Mouse (Mus musculus): ENCODE measurements around the gene Itih5. TPM values are rescaled to one million over a fixed set of nuclear protein-coding genes. Genes with fewer than 3 reads are reported as not detected.

The Itih5 gene
- polyA plus RNA-seq, 1 experiment from 2014 or later: 22.5 TPM

- WGBS: 69% methylated on average over 1 of the region's 1 CpGs
- H3K36me3 ChIP-seq (ENCODE audit: control insufficient read depth, insufficient read depth, low read length): no peaks in the 10 kb centered on the region
- no peak overlapping the region for H3K27ac ChIP-seq (replicated peaks; ENCODE audit: low read depth, low read length)
- no peaks in the 10 kb centered on the region for H3K4me1 ChIP-seq (ENCODE audit: control insufficient read depth, insufficient read depth, low read length)
- H3K4me2 ChIP-seq (ENCODE audit: low read depth, low read length): no peak overlapping the region
- no peaks in the 10 kb centered on the region for H3K27me3 ChIP-seq (replicated peaks; ENCODE audit: control insufficient read depth, insufficient read depth, low read length)
- DNase-seq (ENCODE audit: low spot score) (no peak), ATAC-seq (ENCODE audit: low read depth) (no peak)
- no peak overlapping the region for H3K4me3 ChIP-seq (ENCODE audit: low read depth, low read length)
- no peak overlapping the region for H3K9ac ChIP-seq (ENCODE audit: low read depth, low read length)
- H3K9me3 ChIP-seq (ENCODE audit: control insufficient read depth, low read length): no peaks in the 10 kb centered on the region
Observed at GRCm38 (mm10) chr2:10226907-10227306, 73.5 kb downstream of the Itih5 start.

DNA sequence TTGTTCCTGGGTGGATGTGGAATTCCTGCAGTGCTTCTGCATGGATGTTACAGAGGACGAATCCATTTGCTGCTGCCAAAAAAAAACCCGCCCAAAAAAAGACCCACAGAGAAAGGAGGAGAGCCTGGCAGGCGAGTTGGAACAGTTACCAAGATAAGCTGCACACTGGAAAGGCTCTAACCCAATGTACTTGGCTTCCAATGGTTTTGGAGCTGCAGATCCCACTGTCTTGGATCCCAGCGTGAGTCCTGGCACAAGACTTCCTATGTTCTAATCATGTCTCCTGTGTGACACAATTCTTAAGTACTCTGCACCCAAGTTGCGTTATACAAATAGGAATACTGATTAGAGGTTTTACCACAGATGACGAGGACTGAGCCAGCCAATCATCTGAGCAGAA is 78.6 kb downstream of the Itih5 start:
- ATAC-seq (ENCODE audit: low read depth) (no peak), DNase-seq (ENCODE audit: low spot score) (no peak)
- Histone ChIP-seq H3K36me3 (ENCODE audit: control insufficient read depth, insufficient read depth, low read length) (no peaks in the 10 kb centered on the region), H3K27ac (replicated peaks; ENCODE audit: low read depth, low read length) (no peak overlapping the region), H3K4me2 (ENCODE audit: low read depth, low read length) (no peak overlapping the region), H3K4me3 (ENCODE audit: low read depth, low read length) (no peak overlapping the region), H3K4me1 (ENCODE audit: control insufficient read depth, insufficient read depth, low read length) (no peaks in the 10 kb centered on the region), H3K9ac (ENCODE audit: low read depth, low read length) (no peak overlapping the region), H3K27me3 (replicated peaks; ENCODE audit: control insufficient read depth, insufficient read depth, low read length) (no peaks in the 10 kb centered on the region), H3K9me3 (ENCODE audit: control insufficient read depth, low read length) (no peaks in the 10 kb centered on the region)
- WGBS: 75% methylated on average over 6 of the region's 6 CpGs

GRCm38 (mm10) chr2:10236554-10236953 is 83.2 kb downstream of the Itih5 start:
- no peak overlapping the region for H3K4me2 ChIP-seq (ENCODE audit: low read depth, low read length)
- no peaks in the 10 kb centered on the region for H3K36me3 ChIP-seq (ENCODE audit: control insufficient read depth, insufficient read depth, low read length)
- no peak for DNase-seq (ENCODE audit: low spot score)
- no peak overlapping the region for H3K9ac ChIP-seq (ENCODE audit: low read depth, low read length)
- WGBS: 91% methylated on average over 2 of the region's 2 CpGs
- H3K4me1 ChIP-seq (ENCODE audit: control insufficient read depth, insufficient read depth, low read length): no peaks in the 10 kb centered on the region
- ATAC-seq (ENCODE audit: low read depth): no peak
- H3K27me3 ChIP-seq (replicated peaks; ENCODE audit: control insufficient read depth, insufficient read depth, low read length): no peaks in the 10 kb centered on the region
- no peaks in the 10 kb centered on the region for H3K9me3 ChIP-seq (ENCODE audit: control insufficient read depth, low read length)
- no peak overlapping the region for H3K4me3 ChIP-seq (ENCODE audit: low read depth, low read length)
- no peak overlapping the region for H3K27ac ChIP-seq (replicated peaks; ENCODE audit: low read depth, low read length)

DNA sequence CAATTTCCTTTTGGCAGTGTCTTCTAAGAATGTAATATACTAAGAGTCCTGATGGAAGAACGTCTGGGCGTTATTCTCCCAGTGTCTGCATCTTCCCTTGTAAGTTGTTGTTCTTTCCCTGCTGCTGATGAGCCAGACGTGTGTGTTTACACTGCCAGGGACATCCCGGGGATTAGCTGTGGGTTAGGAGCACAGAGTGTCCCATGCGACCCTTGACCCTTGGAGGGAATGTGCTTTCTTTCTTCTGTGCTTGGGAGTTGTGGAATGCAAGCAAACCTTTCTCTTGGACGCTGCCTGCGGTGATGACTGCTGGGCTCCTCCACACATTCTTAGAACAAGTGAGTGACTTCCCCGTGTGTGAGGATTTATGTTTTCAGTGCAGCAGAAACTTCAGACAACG is 89.6 kb downstream of the Itih5 start:
- no peaks in the 10 kb centered on the region for H3K9me3 ChIP-seq (ENCODE audit: control insufficient read depth, low read length)
- ATAC-seq (ENCODE audit: low read depth) (no peak), DNase-seq (ENCODE audit: low spot score) (no peak)
- no peak overlapping the region for H3K9ac ChIP-seq (ENCODE audit: low read depth, low read length)
- no peak overlapping the region for H3K4me3 ChIP-seq (ENCODE audit: low read depth, low read length)
- H3K27ac ChIP-seq (replicated peaks; ENCODE audit: low read depth, low read length): no peak overlapping the region
- H3K4me2 ChIP-seq (ENCODE audit: low read depth, low read length): no peak overlapping the region
- H3K4me1 ChIP-seq (ENCODE audit: control insufficient read depth, insufficient read depth, low read length): no peaks in the 10 kb centered on the region
- H3K36me3 ChIP-seq (ENCODE audit: control insufficient read depth, insufficient read depth, low read length): no peaks in the 10 kb centered on the region
- 12% methylated on average over 9 of the region's 9 CpGs for WGBS
- no peaks in the 10 kb centered on the region for H3K27me3 ChIP-seq (replicated peaks; ENCODE audit: control insufficient read depth, insufficient read depth, low read length)

- Histone ChIP-seq H3K27me3 (replicated peaks; ENCODE audit: control insufficient read depth, insufficient read depth, low read length) (no peaks in the 10 kb centered on the region), H3K36me3 (ENCODE audit: control insufficient read depth, insufficient read depth, low read length) (no peaks in the 10 kb centered on the region), H3K27ac (replicated peaks; ENCODE audit: low read depth, low read length) (no peak overlapping the region), H3K4me2 (ENCODE audit: low read depth, low read length) (no peak overlapping the region), H3K9me3 (ENCODE audit: control insufficient read depth, low read length) (no peaks in the 10 kb centered on the region), H3K4me3 (ENCODE audit: low read depth, low read length) (no peak overlapping the region), H3K9ac (ENCODE audit: low read depth, low read length) (no peak overlapping the region), H3K4me1 (ENCODE audit: control insufficient read depth, insufficient read depth, low read length) (no peaks in the 10 kb centered on the region)
- WGBS: 69% methylated on average over 9 of the region's 9 CpGs
- ATAC-seq (ENCODE audit: low read depth) (no peak), DNase-seq (ENCODE audit: low spot score) (no peak)
Observed at GRCm38 (mm10) chr2:10250441-10250840, 97.1 kb downstream of the Itih5 start.

DNA sequence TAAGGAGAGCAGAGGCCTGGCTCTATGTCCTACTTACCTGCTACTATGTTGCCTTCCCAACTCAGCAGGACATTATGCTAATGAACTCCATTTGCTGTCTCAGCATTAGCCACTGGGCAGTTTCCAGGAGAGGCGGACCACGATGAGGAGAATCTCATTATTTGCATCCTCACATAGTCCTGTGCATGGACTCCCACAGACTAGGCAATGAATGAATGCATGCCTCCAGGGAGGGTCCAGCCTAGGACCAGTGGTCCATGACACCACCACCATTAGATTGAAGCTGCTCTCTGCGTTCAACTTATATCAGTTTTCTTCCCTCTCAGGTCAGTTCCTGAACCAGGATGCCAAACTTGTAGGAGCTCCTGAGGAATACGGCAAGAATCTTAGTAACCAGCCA is 97.6 kb downstream of the Itih5 start:
- 71% methylated on average over 4 of the region's 4 CpGs for WGBS
- DNase-seq (ENCODE audit: low spot score): no peak
- no peak for ATAC-seq (ENCODE audit: low read depth)

DNA sequence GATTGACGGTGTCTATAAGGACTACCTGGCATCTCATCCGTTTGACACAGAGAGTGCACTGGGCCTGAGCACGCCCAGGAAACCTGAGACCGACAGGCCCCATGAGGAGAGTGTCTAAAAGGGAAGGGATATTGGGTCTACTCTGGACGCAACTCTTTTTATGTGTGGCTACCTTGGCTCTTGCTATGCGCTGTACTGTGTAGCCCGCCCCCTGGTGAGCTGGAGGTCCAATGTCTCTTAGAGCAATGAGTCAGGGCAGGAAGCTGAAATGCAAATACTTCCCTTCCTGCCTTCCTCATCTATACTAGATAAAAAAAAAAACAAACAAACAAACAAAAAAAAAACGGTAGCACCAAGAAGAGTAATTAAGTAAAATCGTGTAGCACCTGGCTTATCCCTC is 98.1 kb downstream of the Itih5 start:
- WGBS: 91% methylated on average over 9 of the region's 9 CpGs
- Histone ChIP-seq H3K27ac (replicated peaks; ENCODE audit: low read depth, low read length) (no peak overlapping the region), H3K36me3 (ENCODE audit: control insufficient read depth, insufficient read depth, low read length) (no peaks in the 10 kb centered on the region), H3K27me3 (replicated peaks; ENCODE audit: control insufficient read depth, insufficient read depth, low read length) (no peaks in the 10 kb centered on the region), H3K9ac (ENCODE audit: low read depth, low read length) (no peak overlapping the region), H3K4me2 (ENCODE audit: low read depth, low read length) (no peak overlapping the region), H3K4me1 (ENCODE audit: control insufficient read depth, insufficient read depth, low read length) (no peaks in the 10 kb centered on the region), H3K4me3 (ENCODE audit: low read depth, low read length) (no peak overlapping the region), H3K9me3 (ENCODE audit: control insufficient read depth, low read length) (no peaks in the 10 kb centered on the region)
- ATAC-seq (ENCODE audit: low read depth) (no peak), DNase-seq (ENCODE audit: low spot score) (no peak)

More for the DNA sequence above, 97.6 kb downstream of the Itih5 start:
- Histone ChIP-seq H3K9me3 (ENCODE audit: control insufficient read depth, low read length) (no peaks in the 10 kb centered on the region), H3K27me3 (replicated peaks; ENCODE audit: control insufficient read depth, insufficient read depth, low read length) (no peaks in the 10 kb centered on the region), H3K4me2 (ENCODE audit: low read depth, low read length) (no peak overlapping the region), H3K36me3 (ENCODE audit: control insufficient read depth, insufficient read depth, low read length) (no peaks in the 10 kb centered on the region), H3K9ac (ENCODE audit: low read depth, low read length) (no peak overlapping the region), H3K4me3 (ENCODE audit: low read depth, low read length) (no peak overlapping the region), H3K27ac (replicated peaks; ENCODE audit: low read depth, low read length) (no peak overlapping the region), H3K4me1 (ENCODE audit: control insufficient read depth, insufficient read depth, low read length) (no peaks in the 10 kb centered on the region)

DNA sequence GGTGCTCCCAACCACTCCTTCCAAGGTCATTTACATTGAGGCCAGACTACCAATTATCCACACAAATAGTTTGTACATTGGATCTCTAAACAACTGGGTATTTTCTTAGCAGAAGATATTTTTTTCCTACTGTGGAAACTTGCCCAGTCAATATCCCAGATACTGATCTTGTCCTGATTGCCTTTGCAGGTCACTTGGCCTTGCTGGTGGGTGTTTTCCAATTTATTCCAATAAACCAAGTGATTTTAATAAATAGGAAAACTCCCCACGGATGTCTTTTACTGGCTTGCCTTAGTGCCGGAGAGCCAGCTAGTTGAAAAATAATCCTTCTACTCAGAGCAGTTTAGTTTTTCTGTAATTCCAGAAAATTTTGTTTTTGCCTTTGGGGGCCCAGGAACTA is 98.6 kb downstream of the Itih5 start:
- no peaks in the 10 kb centered on the region for H3K27me3 ChIP-seq (replicated peaks; ENCODE audit: control insufficient read depth, insufficient read depth, low read length)
- H3K36me3 ChIP-seq (ENCODE audit: control insufficient read depth, insufficient read depth, low read length): no peaks in the 10 kb centered on the region
- no peaks in the 10 kb centered on the region for H3K9me3 ChIP-seq (ENCODE audit: control insufficient read depth, low read length)
- no peak overlapping the region for H3K27ac ChIP-seq (replicated peaks; ENCODE audit: low read depth, low read length)
- H3K4me3 ChIP-seq (ENCODE audit: low read depth, low read length): no peak overlapping the region
- WGBS: 62% methylated on average over 2 of the region's 2 CpGs
- DNase-seq (ENCODE audit: low spot score): peak; percentile 57
- no peak for ATAC-seq (ENCODE audit: low read depth)
- H3K4me1 ChIP-seq (ENCODE audit: control insufficient read depth, insufficient read depth, low read length): no peaks in the 10 kb centered on the region
- H3K4me2 ChIP-seq (ENCODE audit: low read depth, low read length): no peak overlapping the region
- H3K9ac ChIP-seq (ENCODE audit: low read depth, low read length): no peak overlapping the region

GRCm38 (mm10) chr2:10253351-10253750 is 100.0 kb downstream of the Itih5 start:
- DNase-seq (ENCODE audit: low spot score) (no peak), ATAC-seq (ENCODE audit: low read depth) (no peak)
- H3K4me1 ChIP-seq (ENCODE audit: control insufficient read depth, insufficient read depth, low read length): no peaks in the 10 kb centered on the region
- no peaks in the 10 kb centered on the region for H3K36me3 ChIP-seq (ENCODE audit: control insufficient read depth, insufficient read depth, low read length)
- no peaks in the 10 kb centered on the region for H3K9me3 ChIP-seq (ENCODE audit: control insufficient read depth, low read length)
- no peaks in the 10 kb centered on the region for H3K27me3 ChIP-seq (replicated peaks; ENCODE audit: control insufficient read depth, insufficient read depth, low read length)
- H3K27ac ChIP-seq (replicated peaks; ENCODE audit: low read depth, low read length): no peak overlapping the region
- no peak overlapping the region for H3K4me3 ChIP-seq (ENCODE audit: low read depth, low read length)
- H3K4me2 ChIP-seq (ENCODE audit: low read depth, low read length): no peak overlapping the region
- H3K9ac ChIP-seq (ENCODE audit: low read depth, low read length): no peak overlapping the region
- WGBS: 46% methylated on average over 3 of the region's 3 CpGs

Data from embryonic facial prominence, embryonic 14.5 days (tissue).